Mouse (Mus musculus) liver, postnatal 0 days (tissue): ENCODE measurements around the gene Gm20696.

Experiments
- CTCF ChIP-seq: sonication (generic); IDR thresholded peaks from 2 replicates; pipeline ENCODE4 v1.5.1; 2016; ENCODE audit warnings: antibody characterized with exemption, low read depth
- EP300 ChIP-seq: IDR thresholded peaks from 2 replicates; pipeline ENCODE4 v1.6.1; 2016; ENCODE audit warnings: antibody characterized with exemption, low read depth, mild to moderate bottlenecking

DNA sequence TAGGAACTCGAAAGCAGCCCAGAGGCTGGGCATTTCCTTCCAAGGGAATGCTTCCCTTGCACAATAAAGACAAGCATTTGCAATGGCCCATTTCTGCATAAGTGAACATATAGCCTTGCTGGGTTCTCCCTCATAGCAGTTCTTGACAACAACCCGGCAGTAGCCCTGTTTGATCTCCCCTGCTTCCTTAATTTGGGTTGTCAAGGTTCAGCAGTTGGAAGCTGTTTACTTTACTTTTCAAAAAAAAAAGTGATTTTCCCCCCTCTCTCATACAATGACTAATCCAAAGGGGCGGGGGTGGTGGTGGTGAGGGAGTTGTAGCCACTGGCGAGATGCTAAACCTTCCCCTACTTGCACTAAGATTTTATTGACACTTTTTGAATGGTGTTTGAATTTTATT, 147.5 kb downstream of the Gm20696 start:
- TF ChIP-seq CTCF: no peak
- no peak for TF ChIP-seq EP300
